Mouse (Mus musculus): ENCODE results near the gene Bmp8b.

- TF ChIP-seq GATA1 (IDR thresholded peaks at IDR 0.05; ENCODE audit: borderline replicate concordance, low read length): no peak
- no peak for TF ChIP-seq FLI1 (IDR thresholded peaks at IDR 0.05; ENCODE audit: low read length)
Measured at GRCm38 (mm10) chr4:123061744-123062143, 43.2 kb upstream of the Bmp8b start.
